Mouse (Mus musculus) G1E (cell line): ENCODE data around the gene Ly6c1.
"Not testable (repeated sequence)": the region's sequence is repeated elsewhere in the genome, so short reads cannot be mapped to it uniquely, and the experiment has no call there.

Source experiments
- CTCF ChIP-seq: IDR thresholded peaks from 2 replicates; pipeline ENCODE4 v1.5.1; 2012; ENCODE audit warnings: low read depth, low read length, inconsistent platforms, mixed read lengths
- GATA1 ChIP-seq: IDR thresholded peaks from 2 replicates; pipeline ENCODE4 v1.6.1; 2012; ENCODE audit warnings: borderline replicate concordance, low read length, inconsistent platforms, mixed read lengths
- TAL1 ChIP-seq: conservative IDR thresholded peaks from 2 replicates; pipeline ENCODE4 v1.6.1; 2012; ENCODE audit warnings: low read depth, low read length, inconsistent platforms, mixed read lengths

- not testable (repeated sequence) for TF ChIP-seq TAL1, CTCF, GATA1
Measured at GRCm38 (mm10) chr15:75048642-75049261, at the start of gene Ly6c1.
